Mouse (Mus musculus): ENCODE data around the gene Gm26938.

The Gm26938 gene

GRCm38 (mm10) chr5:139815964-139816363 lies 10.2 kb downstream of the Gm26938 start:
- peak; percentile 33 for DNase-seq (ENCODE audit: low spot score)

GRCm38 (mm10) chr5:139813963-139814381 lies 12.2 kb downstream of the Gm26938 start:
- DNase-seq (ENCODE audit: low spot score) = no peak

GRCm38 (mm10) chr5:139813126-139813490 lies 13.1 kb downstream of the Gm26938 start:
- DNase-seq (ENCODE audit: low spot score) = no peak

- no peak for DNase-seq (ENCODE audit: low spot score)
Measured at GRCm38 (mm10) chr5:139812398-139813125, 13.6 kb downstream of the Gm26938 start.

GRCm38 (mm10) chr5:139811677-139812397 lies 14.4 kb downstream of the Gm26938 start:
- no peak for DNase-seq (ENCODE audit: low spot score)

GRCm38 (mm10) chr5:139809397-139809796 lies 16.8 kb downstream of the Gm26938 start:
- DNase-seq (ENCODE audit: low spot score) = no peak

- DNase-seq (ENCODE audit: low spot score) = no peak
Measured at GRCm38 (mm10) chr5:139805924-139806323, 20.3 kb downstream of the Gm26938 start.

GRCm38 (mm10) chr5:139804573-139805111 lies 21.6 kb downstream of the Gm26938 start:
- no peak for DNase-seq (ENCODE audit: low spot score)

GRCm38 (mm10) chr5:139804107-139804551 lies 22.1 kb downstream of the Gm26938 start:
- no peak for DNase-seq (ENCODE audit: low spot score)

- DNase-seq (ENCODE audit: low spot score) = no peak
Measured at GRCm38 (mm10) chr5:139803601-139804102, 22.6 kb downstream of the Gm26938 start.

- no peak for DNase-seq (ENCODE audit: low spot score)
Measured at GRCm38 (mm10) chr5:139803165-139803564, 23.0 kb downstream of the Gm26938 start.

- DNase-seq (ENCODE audit: low spot score) = no peak
Measured at GRCm38 (mm10) chr5:139801880-139802279, 24.3 kb downstream of the Gm26938 start.

GRCm38 (mm10) chr5:139801231-139801630 lies 25.0 kb downstream of the Gm26938 start:
- DNase-seq (ENCODE audit: low spot score) = no peak

- no peak for DNase-seq (ENCODE audit: low spot score)
Measured at GRCm38 (mm10) chr5:139799801-139800590, 26.2 kb downstream of the Gm26938 start.

- DNase-seq (ENCODE audit: low spot score) = no peak
Measured at GRCm38 (mm10) chr5:139799041-139799440, 27.2 kb downstream of the Gm26938 start.

- no peak for DNase-seq (ENCODE audit: low spot score)
Measured at GRCm38 (mm10) chr5:139798168-139798900, 27.9 kb downstream of the Gm26938 start.

GRCm38 (mm10) chr5:139797473-139798167 lies 28.6 kb downstream of the Gm26938 start:
- peak; percentile 54 for DNase-seq (ENCODE audit: low spot score)

GRCm38 (mm10) chr5:139796900-139797299 lies 29.3 kb downstream of the Gm26938 start:
- DNase-seq (ENCODE audit: low spot score) = peak; percentile 89

GRCm38 (mm10) chr5:139796001-139796620 lies 30.1 kb downstream of the Gm26938 start:
- peak; percentile 36 for DNase-seq (ENCODE audit: low spot score)

GRCm38 (mm10) chr5:139794938-139795337 lies 31.3 kb downstream of the Gm26938 start:
- no peak for DNase-seq (ENCODE audit: low spot score)

Measured in adipocyte (in vitro differentiated cells).